Mouse (Mus musculus) bone marrow, adult 2 months (tissue): ENCODE results near the gene Serpina16. TPM values are rescaled to one million over a fixed set of nuclear protein-coding genes. Genes with fewer than 3 reads are reported as not detected.

Experiments
- H3K27ac ChIP-seq: fragments of 200-500 bp; 2 replicates; pipeline ENCODE4 v1.5.1; 2012; ENCODE audit warnings: low read depth, mild to moderate bottlenecking, control low read depth, inconsistent platforms, low read length; ENCODE audit not compliant: control insufficient read depth, poor library complexity, insufficient read depth
- H3K4me1 ChIP-seq: fragments of 200-500 bp; 2 replicates; pipeline ENCODE4 v1.6.1; 2011; ENCODE audit warnings: low read length; ENCODE audit not compliant: control insufficient read depth, insufficient read depth
- H3K4me3 ChIP-seq: fragments of 200-500 bp; replicated peaks from 2 replicates; pipeline ENCODE3; 2011; ENCODE audit warnings: mild to moderate bottlenecking, low read depth, low read length, control low read depth; ENCODE audit not compliant: control insufficient read depth
- CTCF ChIP-seq: fragments of 200-500 bp; IDR thresholded peaks from 2 replicates; pipeline ENCODE4 v1.5.1; 2011; ENCODE audit warnings: low read length, control low read depth; ENCODE audit not compliant: control insufficient read depth, insufficient read depth
- POLR2A ChIP-seq: fragments of 200-500 bp; IDR thresholded peaks from 2 replicates; pipeline ENCODE4 v1.6.1; 2011; ENCODE audit warnings: low read depth, mild to moderate bottlenecking, control low read depth, low read length, borderline replicate concordance; ENCODE audit not compliant: control insufficient read depth
- WGBS: fragments of 180-500 bp; shearing (Covaris S2); methylation state at CpG from one replicate; pipeline ENCODE4 v1.1.7; 2018; 5-methylcytosine and 5-hydroxymethylcytosine counted together
- polyA plus RNA-seq: library from polyadenylated mRNA; stranded (reverse); fragments of >200 nt; gene quantifications from 2 replicates; pipeline ENCODE4 v1.2.4, GENCODE M21; 2011; ENCODE audit warnings: low replicate concordance; ENCODE audit not compliant: missing spikeins, insufficient read depth, insufficient read length

The Serpina16 gene
- not detected in 2 replicates for polyA plus RNA-seq

DNA sequence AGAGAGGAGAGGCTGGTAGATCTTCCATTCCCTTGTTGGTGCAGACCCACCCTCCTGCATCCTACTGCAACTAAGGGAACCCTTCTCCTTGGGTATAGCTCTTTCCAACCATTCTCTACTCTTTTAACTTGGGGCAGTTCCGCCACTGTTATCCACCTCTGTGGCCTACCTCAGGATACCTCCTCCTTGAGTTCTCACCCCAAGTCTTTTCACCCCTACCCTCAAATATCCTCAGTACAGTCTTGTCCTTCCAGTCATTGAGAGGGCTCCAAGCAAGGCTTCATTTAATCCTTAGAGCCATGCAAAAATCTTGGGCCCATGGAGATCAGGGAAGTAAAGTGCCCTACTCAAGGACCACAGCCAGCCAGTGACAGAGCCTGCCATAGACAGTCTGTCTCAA lies at the start of gene Serpina16:
Gene Serpina16, minus strand, starts transcription at position 101 of the 400 bp plus-strand sequence.
- no peak within 1 kb of the TSS for H3K27ac ChIP-seq
- no peaks in the 10 kb centered on the region for H3K4me1 ChIP-seq
- TF ChIP-seq POLR2A (no peak), CTCF (no peak)
- no peak within 1 kb of the TSS for H3K4me3 ChIP-seq
- 77% methylated on average over 1 of the region's 1 CpGs for WGBS

DNA sequence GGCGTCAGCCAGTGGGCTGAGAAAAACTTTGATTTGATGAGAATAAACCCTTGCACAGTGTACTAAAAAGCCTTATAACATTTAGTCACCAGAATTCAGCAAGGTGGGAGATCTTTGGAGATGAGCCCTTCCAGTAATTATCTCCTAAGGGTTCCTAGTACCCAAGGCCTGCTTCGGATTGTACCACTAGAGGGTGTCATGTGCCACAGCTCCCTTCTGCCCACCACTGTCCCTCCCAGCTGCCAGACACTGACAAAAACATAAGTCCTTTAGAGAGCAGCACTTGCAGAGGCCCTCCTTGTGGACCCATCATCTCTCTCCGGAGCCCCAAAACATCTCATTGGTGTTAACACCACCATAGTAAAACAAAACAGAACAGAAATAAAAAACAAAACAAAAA lies 35.6 kb upstream of the Serpina16 start:
- Histone ChIP-seq H3K4me3 (no peak overlapping the region), H3K4me1 (no peaks in the 10 kb centered on the region), H3K27ac (no peak overlapping the region)
- WGBS = 71% methylated on average over 3 of the region's 3 CpGs
- TF ChIP-seq CTCF (no peak), POLR2A (no peak)

DNA sequence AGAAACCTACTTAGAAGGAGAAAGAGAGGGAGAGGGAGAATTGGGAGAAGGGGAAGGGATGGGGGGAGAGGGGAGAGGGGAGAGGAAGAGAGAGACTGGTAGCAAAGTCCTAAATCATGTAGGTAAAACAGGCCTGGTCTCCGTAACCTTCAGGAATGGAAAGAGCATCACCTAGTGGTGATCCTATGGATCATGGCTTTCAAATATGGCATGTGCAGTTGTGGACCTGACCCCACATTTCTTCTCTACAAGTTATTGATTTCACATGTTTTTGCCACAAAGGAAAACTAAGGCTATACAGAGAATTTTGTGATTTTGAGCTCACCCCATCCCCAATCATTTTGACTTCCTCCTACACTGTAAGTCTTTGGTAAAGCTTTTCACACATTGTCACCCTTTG lies 34.5 kb upstream of the Serpina16 start:
- Histone ChIP-seq H3K4me3 (no peak overlapping the region), H3K27ac (no peak overlapping the region), H3K4me1 (no peaks in the 10 kb centered on the region)
- no peak for TF ChIP-seq POLR2A
- no peak for TF ChIP-seq CTCF
- 72% methylated on average over 1 of the region's 1 CpGs for WGBS

DNA sequence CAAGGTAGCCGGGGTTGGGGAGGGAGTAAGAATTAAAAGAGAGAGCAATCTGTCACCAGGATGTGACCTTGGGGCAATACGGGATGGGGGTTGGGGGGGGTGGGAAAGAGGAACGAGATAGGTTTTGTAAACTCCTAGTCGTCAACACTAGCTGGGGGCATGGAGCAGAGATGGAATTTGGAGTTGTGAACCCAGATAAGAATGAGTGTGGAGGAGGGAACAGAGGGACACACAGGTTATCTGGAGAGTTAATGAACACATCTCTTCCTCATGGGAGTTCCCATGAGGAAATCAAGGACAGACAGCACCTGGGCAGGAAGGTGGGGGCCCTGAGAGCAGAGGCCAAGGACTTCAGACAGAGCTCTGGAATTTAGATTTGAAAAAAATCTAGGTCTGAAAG lies 30.2 kb upstream of the Serpina16 start:
- WGBS = 64% methylated on average over 4 of the region's 4 CpGs
- H3K4me3 ChIP-seq = no peak overlapping the region
- H3K27ac ChIP-seq = no peak overlapping the region
- no peak for TF ChIP-seq POLR2A
- TF ChIP-seq CTCF = no peak
- H3K4me1 ChIP-seq = no peaks in the 10 kb centered on the region

DNA sequence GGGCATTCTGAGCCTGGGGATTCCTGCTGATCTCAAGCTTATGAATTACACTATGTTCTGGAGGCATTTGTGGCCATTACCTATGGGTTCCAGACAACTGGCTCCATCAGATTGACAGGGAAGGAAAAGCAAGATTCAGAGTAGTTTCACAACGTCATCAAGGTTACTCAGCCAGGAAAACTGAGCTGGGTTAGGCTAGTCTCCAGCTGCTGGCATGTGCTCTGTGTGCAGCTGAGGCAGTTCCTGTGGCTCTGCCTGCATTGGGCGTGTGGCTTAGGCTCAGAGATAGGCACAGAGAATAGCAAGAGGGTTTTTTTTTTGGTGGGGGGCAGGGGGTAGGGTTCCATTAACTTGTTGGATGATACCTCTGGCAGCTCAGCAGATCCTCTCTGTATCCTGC lies 29.6 kb upstream of the Serpina16 start:
- H3K27ac ChIP-seq = no peak overlapping the region
- H3K4me1 ChIP-seq = no peaks in the 10 kb centered on the region
- WGBS = 53% methylated on average over 2 of the region's 2 CpGs
- TF ChIP-seq POLR2A (no peak), CTCF (no peak)
- no peak overlapping the region for H3K4me3 ChIP-seq

DNA sequence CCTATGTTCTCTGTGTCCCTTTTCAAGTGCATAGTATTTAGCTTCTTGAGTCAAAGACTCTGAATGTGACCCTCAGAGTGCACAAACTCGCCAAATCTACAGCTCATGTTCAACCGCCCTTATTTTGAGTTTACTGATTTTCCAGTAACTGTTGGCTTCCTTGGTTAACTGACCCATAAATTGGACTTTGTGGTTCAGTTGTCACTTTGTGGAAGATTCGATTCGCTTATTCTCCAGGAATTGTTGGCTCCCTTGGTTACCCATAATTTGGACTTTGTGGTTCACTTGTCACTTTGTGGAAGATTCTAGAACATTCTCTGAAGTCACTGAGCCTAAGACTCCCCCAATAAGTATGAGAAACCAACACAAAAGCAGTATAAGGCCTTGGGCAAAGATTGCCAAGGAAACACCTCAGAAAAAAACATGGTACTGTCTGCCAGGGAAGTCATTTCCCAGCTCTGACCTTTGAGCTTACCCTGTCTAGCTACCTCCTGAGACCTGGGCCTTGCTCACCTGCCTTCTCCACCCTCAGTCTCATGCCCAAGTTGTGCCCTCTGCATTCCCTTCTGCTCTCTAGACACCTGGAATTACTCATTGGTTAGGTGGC lies 24.3 kb upstream of the Serpina16 start:
- TF ChIP-seq CTCF (no peak), POLR2A (no peak)
- H3K27ac ChIP-seq = no peak overlapping the region
- 76% methylated on average over 4 of the region's 4 CpGs for whole genome bisulfite sequencing
- no peaks in the 10 kb centered on the region for H3K4me1 ChIP-seq
- no peak overlapping the region for H3K4me3 ChIP-seq

DNA sequence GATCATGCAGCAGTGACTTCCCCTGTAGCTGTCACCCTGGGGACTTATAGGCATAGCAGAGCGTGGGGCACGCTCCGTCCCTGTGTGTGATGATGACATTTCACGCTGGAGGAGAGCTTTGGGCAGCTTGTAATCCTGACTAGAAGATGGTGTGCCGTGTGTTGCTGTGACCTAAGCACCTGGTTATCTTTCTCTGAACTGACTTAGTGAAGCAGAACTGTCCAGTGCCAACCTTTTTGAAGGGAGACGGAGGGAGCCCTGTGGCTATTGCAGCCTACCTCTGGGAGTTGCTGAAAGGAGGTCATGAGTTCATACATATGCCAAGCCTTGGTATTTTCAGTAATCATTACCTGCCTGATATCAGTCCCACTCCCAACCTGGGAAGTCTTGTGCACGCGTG lies 19.5 kb upstream of the Serpina16 start, which contains the start of gene Serpina1f:
Gene Serpina1f, minus strand, starts transcription at position 101 of the 400 bp plus-strand sequence.
- TF ChIP-seq CTCF = no peak
- TF ChIP-seq POLR2A = no peak
- H3K4me1 ChIP-seq = no peaks in the 10 kb centered on the region
- WGBS = 82% methylated on average over 8 of the region's 8 CpGs
- H3K27ac ChIP-seq = no peak within 1 kb of the TSS
- no peak within 1 kb of the TSS for H3K4me3 ChIP-seq

DNA sequence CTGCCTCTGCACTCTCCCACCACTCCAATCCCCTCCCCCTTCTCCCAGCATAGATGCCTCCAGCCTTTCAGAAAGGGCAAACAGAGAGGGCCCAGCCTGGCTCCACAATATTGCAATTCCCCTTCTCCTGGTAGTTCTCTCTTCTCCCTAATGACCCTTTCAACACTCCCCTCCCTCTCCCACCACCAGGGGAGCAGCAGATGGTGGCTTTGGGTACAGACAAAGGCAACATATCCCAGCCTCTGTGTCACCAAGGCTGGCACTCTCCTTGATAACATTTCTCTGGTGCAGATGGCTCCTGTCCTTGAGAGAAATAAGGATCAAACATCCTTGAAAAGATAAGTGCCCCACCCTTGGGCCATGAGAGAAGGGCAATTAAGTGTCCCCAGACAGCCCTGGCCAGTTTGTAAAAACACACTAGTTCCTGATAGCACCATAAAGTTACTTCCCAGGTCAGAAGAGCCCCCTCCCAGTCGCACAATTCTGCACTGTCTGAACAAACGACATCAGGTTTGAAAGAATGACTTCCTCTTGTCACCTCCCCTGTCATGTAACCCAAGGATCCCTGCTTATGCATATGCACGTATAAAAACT lies 12.4 kb upstream of the Serpina16 start:
- 21% methylated on average over 3 of the region's 3 CpGs for WGBS
- TF ChIP-seq CTCF (no peak), POLR2A (no peak)
- no peaks in the 10 kb centered on the region for H3K4me1 ChIP-seq
- no peak overlapping the region for H3K27ac ChIP-seq
- no peak overlapping the region for H3K4me3 ChIP-seq
